Mouse (Mus musculus) frontal cortex, postnatal 36 days (tissue): ENCODE results near the gene Jag2.

Experiments
- DNase-seq, 2 experiments: peaks; one replicate each; pipeline ENCODE4 v3.0.0; 2022; ENCODE audit warnings: low spot score in 2 of 2

Jag2 gene

DNA sequence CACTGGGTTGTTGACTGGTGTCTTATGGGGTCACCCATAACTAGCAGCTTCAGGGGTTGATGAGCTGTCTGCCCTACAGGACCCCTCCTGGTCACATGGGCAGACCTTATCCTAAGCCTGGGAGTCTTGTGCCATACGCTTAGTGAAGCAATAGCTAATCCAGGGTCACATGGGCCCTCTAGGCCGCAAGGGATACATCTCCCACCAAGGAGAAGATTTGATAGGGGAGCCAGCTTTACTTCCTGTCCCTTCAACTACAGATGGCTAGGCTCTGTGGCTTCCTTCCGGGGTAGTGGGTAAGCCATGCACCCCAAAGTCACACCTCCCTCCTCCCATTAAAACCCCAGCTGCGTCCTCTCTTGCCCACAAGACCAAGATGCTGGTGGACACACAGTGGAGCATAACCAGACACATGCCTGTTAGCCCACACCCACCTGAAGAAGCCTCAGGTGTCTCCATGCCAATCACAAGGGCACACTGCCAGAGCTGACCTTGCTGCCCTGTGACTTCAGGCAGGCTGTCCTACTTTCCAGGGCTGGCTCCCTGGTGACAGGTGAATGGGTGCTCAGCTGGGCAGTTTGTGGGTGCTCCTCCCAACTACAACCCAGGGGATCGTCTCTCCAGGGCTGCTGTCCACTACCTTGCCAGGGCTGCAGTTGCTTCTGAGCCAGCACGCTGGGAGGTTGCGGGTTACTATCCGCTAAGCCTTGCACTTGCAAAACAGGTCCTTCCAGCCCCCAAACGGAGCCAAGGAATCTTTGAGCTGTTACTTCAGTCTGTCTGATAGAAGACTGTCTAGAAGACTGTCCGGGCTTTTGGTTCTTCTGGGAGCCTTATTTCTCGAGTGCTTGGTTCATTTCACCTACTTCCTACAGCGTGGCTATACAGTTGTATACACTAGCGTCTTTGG lies 61.1 kb downstream of the Jag2 start, which contains the start of gene Gpr132:
Gene Gpr132 (minus strand): TSS at position 51 of the 910 bp plus-strand sequence.
- DNase-seq = no peak

DNA sequence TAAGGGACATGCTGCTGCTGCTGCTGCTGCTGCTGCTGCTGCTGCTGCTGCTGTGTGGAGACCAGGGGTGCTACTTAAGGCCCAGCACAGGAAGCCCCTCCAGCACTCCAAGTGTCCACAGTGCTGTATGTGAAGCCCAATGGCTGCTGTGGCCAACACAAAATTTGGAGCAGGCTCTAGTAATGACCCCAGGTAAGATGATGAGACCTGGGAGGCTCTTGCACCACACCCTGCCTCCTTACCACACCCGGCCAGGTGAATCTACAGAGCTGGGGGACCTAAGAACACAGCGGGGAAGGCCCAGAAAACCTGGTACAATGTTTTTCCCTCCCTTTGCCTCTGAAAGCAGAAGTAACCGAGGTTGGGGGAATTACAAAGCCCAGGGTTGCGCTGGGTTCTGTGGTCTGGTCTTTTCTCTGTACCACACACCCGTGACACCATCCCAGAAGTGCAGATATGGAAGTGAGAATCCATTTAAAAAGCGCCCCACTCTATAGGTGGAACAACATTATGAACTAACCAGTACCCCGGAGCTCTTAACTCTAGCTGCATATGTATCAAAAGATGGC lies 62.4 kb downstream of the Jag2 start:
- no peak for DNase-seq

DNA sequence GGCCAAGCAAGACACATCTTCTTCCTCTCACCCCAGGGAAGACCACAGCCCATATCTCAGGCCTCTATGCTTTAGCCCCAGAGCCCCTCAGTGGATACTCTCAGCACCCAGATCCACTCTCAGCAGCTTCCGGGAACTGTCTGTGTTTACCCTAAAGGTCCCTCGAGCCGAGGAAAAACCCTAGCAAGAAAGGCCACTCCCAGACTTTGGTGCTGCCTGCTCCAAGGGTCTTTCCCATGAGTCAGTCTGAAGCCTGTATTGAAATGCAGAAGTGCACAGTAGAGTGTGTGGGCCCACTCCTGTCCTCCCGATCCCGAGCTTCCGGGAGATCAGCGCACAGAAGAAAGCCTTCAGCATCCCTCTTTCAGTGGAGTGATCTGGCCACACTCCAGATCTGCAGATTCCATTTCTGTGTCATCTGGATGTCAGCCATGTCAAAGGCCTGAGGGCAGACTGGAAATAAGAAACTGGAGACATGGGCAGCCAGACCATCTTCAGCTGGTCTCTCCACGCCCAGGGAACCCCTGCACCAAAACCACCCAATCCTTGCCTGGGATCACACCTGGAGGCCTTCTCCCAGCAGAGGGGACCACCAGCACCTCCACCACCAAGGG lies 63.0 kb downstream of the Jag2 start:
- DNase-seq = no peak

DNA sequence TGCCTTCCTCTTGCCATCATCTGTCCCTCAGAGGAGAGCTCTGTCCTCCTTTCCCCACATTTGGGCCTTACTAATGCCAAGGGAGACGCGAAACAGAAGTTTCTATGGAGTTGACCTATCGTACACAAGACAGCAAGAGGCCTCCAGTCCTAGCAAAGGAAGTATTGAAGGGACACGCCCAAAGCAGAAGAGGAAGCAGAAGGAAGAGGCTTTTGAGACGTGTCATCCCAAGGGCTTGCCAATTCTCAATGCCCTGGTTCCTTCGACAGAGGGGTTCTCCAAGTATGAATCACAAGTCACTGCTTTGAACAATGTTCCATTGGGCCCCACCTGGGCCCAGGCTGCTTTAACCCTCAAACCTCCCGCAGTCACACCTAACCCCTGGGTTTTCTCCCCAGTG lies 64.8 kb downstream of the Jag2 start:
- DNase-seq = no peak

DNA sequence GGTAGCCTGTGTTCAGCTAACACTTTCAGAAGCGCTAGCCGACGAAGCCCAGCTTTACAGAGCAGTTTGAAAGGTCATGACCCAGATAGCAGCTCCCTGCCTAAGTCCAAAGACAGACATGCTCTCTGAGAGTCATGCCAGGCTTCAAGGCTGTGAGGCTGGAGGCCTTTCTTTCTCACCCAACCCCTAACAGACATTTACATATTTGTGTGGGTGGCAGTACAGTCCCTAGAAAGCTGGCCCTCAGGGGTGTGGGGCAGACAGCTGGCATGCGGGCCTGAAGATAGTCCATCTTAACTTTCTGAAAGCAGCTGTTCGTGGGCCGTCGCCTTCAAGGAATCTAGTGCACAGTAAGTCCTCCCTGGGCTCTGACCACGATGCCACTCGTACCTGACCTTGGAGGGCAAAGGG lies 67.7 kb downstream of the Jag2 start:
- no peak for DNase-seq

DNA sequence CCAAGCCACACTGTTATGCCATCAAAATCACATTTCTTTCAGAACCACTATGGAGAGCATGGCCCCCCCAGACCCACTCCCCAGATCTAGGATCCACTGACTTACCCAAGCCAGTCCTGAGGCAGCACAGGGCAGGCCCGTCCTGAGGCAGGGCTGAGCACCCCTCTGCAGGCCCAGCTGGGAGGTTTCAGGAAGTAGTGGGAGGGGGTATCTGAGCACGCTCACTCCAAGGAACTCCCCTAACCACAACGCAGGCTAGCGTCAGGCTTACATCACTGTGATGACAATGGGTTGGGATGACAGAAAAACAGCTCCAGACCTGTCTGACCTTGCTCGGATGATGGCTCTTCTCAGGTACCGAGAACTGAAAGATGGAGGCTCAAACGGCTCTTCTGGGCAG lies 68.8 kb downstream of the Jag2 start:
- no peak for DNase-seq

DNA sequence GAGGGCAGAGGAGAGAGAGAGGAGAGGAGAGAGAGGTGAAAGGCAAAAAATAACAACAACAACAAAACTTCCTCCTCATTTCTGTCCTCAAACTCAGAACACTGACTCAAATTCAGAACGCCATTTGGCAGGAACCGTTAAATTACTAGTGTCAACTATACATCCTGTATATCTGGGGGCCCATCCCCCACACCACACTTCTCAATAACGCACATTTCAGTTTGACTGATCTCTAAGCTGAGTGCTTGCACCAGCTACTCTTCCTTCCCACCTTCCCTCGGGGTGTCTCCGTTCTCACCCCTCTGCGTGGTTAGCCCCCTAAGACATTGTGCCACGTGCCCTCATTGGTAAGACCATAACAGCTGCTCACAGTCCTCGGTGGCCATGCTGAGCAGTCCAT lies 69.6 kb downstream of the Jag2 start:
- DNase-seq = no peak

DNA sequence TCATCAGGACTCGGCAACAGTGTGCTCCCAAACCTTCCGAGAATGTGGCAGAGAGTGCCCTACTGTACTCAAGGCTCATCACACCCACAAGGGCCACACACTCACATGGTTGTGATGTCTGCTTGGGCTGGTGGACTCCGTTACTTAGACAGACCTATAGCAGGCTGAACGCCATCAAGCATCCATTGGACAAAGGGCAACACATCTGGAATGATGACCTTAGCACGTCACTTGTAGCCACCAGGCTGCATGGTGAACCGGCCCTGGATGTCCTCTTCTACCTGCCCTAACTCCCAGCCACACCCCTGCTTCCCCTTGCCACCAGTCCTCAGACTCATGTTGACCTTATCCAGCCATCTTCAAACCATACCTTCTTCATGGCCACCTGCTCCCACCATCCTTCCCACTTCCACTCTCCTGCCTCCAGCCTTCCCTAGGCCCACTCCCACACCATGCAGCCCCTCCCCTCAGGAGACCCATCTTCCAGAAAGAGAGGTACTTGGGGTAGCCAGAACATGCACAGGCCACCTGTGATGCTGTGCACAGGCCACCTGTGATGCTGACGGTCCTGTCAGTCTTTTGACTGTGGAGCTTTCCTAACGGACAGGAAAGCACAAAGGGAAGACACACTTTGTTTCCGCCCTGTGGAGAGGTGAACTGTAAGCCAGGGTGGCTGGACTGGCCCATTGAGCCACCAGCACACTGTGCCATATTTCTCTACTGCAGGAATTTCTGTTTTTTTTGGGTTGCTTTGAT lies 70.8 kb downstream of the Jag2 start:
- DNase-seq = no peak
